Mouse (Mus musculus) ES-E14 (cell line): ENCODE measurements at regions not wholly inside any gene's neighbourhood (a gene's known extent, or its start where the extent isn't known, plus 50 kb on each side); places are given as distances from the start of the nearest gene placed in this dataset.

ENCODE experiments used
- CHD2 ChIP-seq: IDR thresholded peaks from 2 replicates; pipeline ENCODE4 v1.6.1; 2014; ENCODE audit warnings: mild to moderate bottlenecking, low read depth, low read length, inconsistent platforms
- HCFC1 ChIP-seq: IDR thresholded peaks from 2 replicates; pipeline ENCODE4 v1.6.1; 2012; ENCODE audit warnings: low read length, inconsistent platforms, borderline replicate concordance; ENCODE audit not compliant: insufficient read depth
- MAFK ChIP-seq: IDR thresholded peaks from 2 replicates; pipeline ENCODE4 v1.6.1; 2014; ENCODE audit warnings: mild to moderate bottlenecking, low read depth, low read length, inconsistent platforms; ENCODE audit not compliant: insufficient read depth
- ZC3H11A ChIP-seq: IDR thresholded peaks from 2 replicates; pipeline ENCODE4 v1.6.1; 2012; ENCODE audit warnings: low read depth, mild to moderate bottlenecking, inconsistent platforms, low read length, borderline replicate concordance
- ZNF384 ChIP-seq: IDR thresholded peaks from 2 replicates; pipeline ENCODE4 v1.6.1; 2012; ENCODE audit warnings: low read depth, low read length, inconsistent platforms

- TF ChIP-seq ZNF384 (no peak), ZC3H11A (no peak), HCFC1 (no peak), CHD2 (no peak), MAFK (no peak)
These were observed 109.3 kb upstream of the Smad1 start for GRCm38 (mm10) chr8:79508597-79508996.
